Mouse (Mus musculus) embryo, embryonic 10.5 days (tissue): ENCODE measurements around the gene Sez6l2.

Source experiments
- DNase-seq: peaks from one replicate; pipeline ENCODE4 v3.0.0-alpha.2; 2015; ENCODE audit warnings: low spot score

Gene Sez6l2

GRCm38 (mm10) chr7:126949793-126950646 lies at the start of gene Sez6l2:
TSS of gene Sez6l2 (plus strand) at chr7:126950563.
- peak; percentile 92 for DNase-seq

- DNase-seq, result no peak
These were observed 44.8 kb upstream of the Sez6l2 start for GRCm38 (mm10) chr7:126905590-126905989.

GRCm38 (mm10) chr7:126914844-126915243 lies 35.5 kb upstream of the Sez6l2 start:
- no peak for DNase-seq

- peak; percentile 31 for DNase-seq
These were observed 32.0 kb upstream of the Sez6l2 start for GRCm38 (mm10) chr7:126918356-126918755.

GRCm38 (mm10) chr7:126919973-126920372 lies 30.4 kb upstream of the Sez6l2 start:
- DNase-seq, result no peak

- no peak for DNase-seq
These were observed 28.8 kb upstream of the Sez6l2 start for GRCm38 (mm10) chr7:126921563-126921962.

- peak; percentile 72 for DNase-seq
These were observed 27.7 kb upstream of the Sez6l2 start, which contains the start of gene Tmem219 for GRCm38 (mm10) chr7:126922624-126923060. TSS of gene Tmem219 (minus strand) at chr7:126922917.

- peak; percentile 61 for DNase-seq
These were observed 26.4 kb upstream of the Sez6l2 start for GRCm38 (mm10) chr7:126923999-126924398.

- DNase-seq, result no peak
These were observed 24.1 kb upstream of the Sez6l2 start for GRCm38 (mm10) chr7:126926299-126926698.

GRCm38 (mm10) chr7:126928384-126929037 lies 21.9 kb upstream of the Sez6l2 start, which contains the start of gene Kctd13:
TSS of gene Kctd13 (plus strand) at chr7:126928879.
- DNase-seq, result peak; percentile 90

- peak; percentile 61 for DNase-seq
These were observed 21.3 kb upstream of the Sez6l2 start for GRCm38 (mm10) chr7:126929046-126929445.

GRCm38 (mm10) chr7:126932652-126933051 lies 17.7 kb upstream of the Sez6l2 start:
- no peak for DNase-seq

- DNase-seq, result no peak
These were observed 9.2 kb upstream of the Sez6l2 start for GRCm38 (mm10) chr7:126941171-126941570.

- DNase-seq, result no peak
These were observed 8.6 kb upstream of the Sez6l2 start for GRCm38 (mm10) chr7:126941801-126942200.

GRCm38 (mm10) chr7:126946530-126946929 lies 3.8 kb upstream of the Sez6l2 start:
- peak; percentile 47 for DNase-seq

GRCm38 (mm10) chr7:126948626-126949025 lies 1.7 kb upstream of the Sez6l2 start:
- no peak for DNase-seq

- no peak for DNase-seq
These were observed 965 bp upstream of the Sez6l2 start, which contains the start of gene Asphd1 for GRCm38 (mm10) chr7:126949403-126949792. TSS of gene Asphd1 (minus strand) at chr7:126949582.

- DNase-seq, result no peak
These were observed 568 bp downstream of the Sez6l2 start for GRCm38 (mm10) chr7:126950647-126951615.

- no peak for DNase-seq
These were observed 1.4 kb downstream of the Sez6l2 start for GRCm38 (mm10) chr7:126951741-126952140.

- no peak for DNase-seq
These were observed 2.3 kb downstream of the Sez6l2 start for GRCm38 (mm10) chr7:126952646-126953045.

GRCm38 (mm10) chr7:126955125-126955524 lies 4.8 kb downstream of the Sez6l2 start:
- no peak for DNase-seq

- DNase-seq, result no peak
These were observed 9.4 kb downstream of the Sez6l2 start for GRCm38 (mm10) chr7:126959780-126960179.
